Mouse (Mus musculus) neural tube, embryonic 11.5 days (tissue): ENCODE data around the gene Tgds. TPM values are rescaled to one million over a fixed set of nuclear protein-coding genes. Genes with fewer than 3 reads are reported as not detected.

Experiments
- ATAC-seq: fragments of 200-750 bp; cut with Nextera tagmentation; 2 replicates; pipeline ENCODE4 v1.8.0; 2017; ENCODE audit warnings: moderate number of reproducible peaks, mild to moderate bottlenecking, moderate TSS enrichment, moderate library complexity; ENCODE audit not compliant: insufficient read depth, low FRiP score, low TSS enrichment
- DNase-seq: peaks from one replicate; pipeline ENCODE4 v3.0.0-alpha.2; 2015; ENCODE audit warnings: low spot score
- H3K27ac ChIP-seq: fragments of 300-500 bp; sonication (generic); 2 replicates; pipeline ENCODE4 v1.5.1; 2014; ENCODE audit warnings: low read depth, mild to moderate bottlenecking, low read length
- H3K27me3 ChIP-seq: fragments of 300-500 bp; sonication (generic); 2 replicates; pipeline ENCODE4 v1.6.1; 2014; ENCODE audit warnings: mild to moderate bottlenecking, low read length, mixed read lengths; ENCODE audit not compliant: control insufficient read depth, insufficient read depth
- H3K36me3 ChIP-seq: fragments of 300-500 bp; sonication (generic); 2 replicates; pipeline ENCODE4 v1.6.1; 2014; ENCODE audit warnings: mild to moderate bottlenecking, low read length, moderate library complexity, mixed read lengths; ENCODE audit not compliant: control insufficient read depth, insufficient read depth
- H3K4me1 ChIP-seq: fragments of 300-500 bp; sonication (generic); 2 replicates; pipeline ENCODE4 v1.6.1; 2014; ENCODE audit warnings: low read length, mixed read lengths; ENCODE audit not compliant: control insufficient read depth, insufficient read depth
- H3K4me2 ChIP-seq: fragments of 300-500 bp; sonication (generic); 2 replicates; pipeline ENCODE4 v1.6.1; 2014; ENCODE audit warnings: low read depth, mild to moderate bottlenecking, moderate library complexity
- H3K4me3 ChIP-seq: fragments of 300-500 bp; sonication (generic); 2 replicates; pipeline ENCODE4 v1.5.1; 2014; ENCODE audit warnings: low read depth, low read length
- H3K9ac ChIP-seq: fragments of 300-500 bp; sonication (generic); 2 replicates; pipeline ENCODE4 v1.6.1; 2014; ENCODE audit warnings: mild to moderate bottlenecking, low read length
- H3K9me3 ChIP-seq: fragments of 300-500 bp; sonication (generic); 2 replicates; pipeline ENCODE4 v1.6.1; 2016; ENCODE audit warnings: low read length; ENCODE audit not compliant: control insufficient read depth
- WGBS: fragments of 180-500 bp; shearing (Covaris S2); extraction: QIAGEN DNeasy Blood & Tissue Kit; methylation state at CpG from one replicate; pipeline ENCODE4 v1.1.7; 2014; 5-methylcytosine and 5-hydroxymethylcytosine counted together
- polyA plus RNA-seq: library from polyadenylated mRNA; unstranded; fragments of >200 nt; fragmentation: Nextera tagmentation; extraction: Ambion mirVana; gene quantifications from 2 replicates; pipeline ENCODE4 v1.2.1, GENCODE M21; 2014

Gene Tgds
- polyA plus RNA-seq = 30.9 and 31.2 TPM in 2 replicates

GRCm38 (mm10) chr14:118132642-118132977 is at the start of gene Tgds:
Gene Tgds (minus strand): TSS chr14:118132755.
- peak; percentile 100 for DNase-seq
- Histone ChIP-seq H3K4me1 (peaks cover 5% of the 10 kb centered on the region; the same call in 1 of the 2 replicates), H3K27ac (no peak within 1 kb of the TSS), H3K9ac (peak within 1 kb of the TSS; percentile 61), H3K36me3 (peaks cover 2% of the 10 kb centered on the region; the same call in 1 of the 2 replicates), H3K4me3 (peak within 1 kb of the TSS; percentile 67), H3K9me3 (no peaks in the 10 kb centered on the region), H3K27me3 (no peaks in the 10 kb centered on the region), H3K4me2 (peak within 1 kb of the TSS; percentile 84)
- WGBS = under 1% methylated on average over 28 of the region's 28 CpGs
- peak; percentile 51 for ATAC-seq

GRCm38 (mm10) chr14:118180711-118181177 is 48.2 kb upstream of the Tgds start:
- H3K27ac ChIP-seq = peak overlapping the region; percentile 78; the same call in 1 of the 2 replicates
- no peaks in the 10 kb centered on the region for H3K9me3 ChIP-seq
- H3K9ac ChIP-seq = peak overlapping the region; percentile 66
- WGBS = 2% methylated on average over 10 of the region's 10 CpGs
- no peaks in the 10 kb centered on the region for H3K27me3 ChIP-seq
- H3K4me2 ChIP-seq = peak overlapping the region; percentile 79
- peak overlapping the region; percentile 42 for H3K4me3 ChIP-seq
- no peaks in the 10 kb centered on the region for H3K36me3 ChIP-seq
- ATAC-seq (peak; percentile 86), DNase-seq (peak; percentile 63)
- no peaks in the 10 kb centered on the region for H3K4me1 ChIP-seq

GRCm38 (mm10) chr14:118180117-118180557 is 47.6 kb upstream of the Tgds start:
- no peaks in the 10 kb centered on the region for H3K36me3 ChIP-seq
- no peaks in the 10 kb centered on the region for H3K4me1 ChIP-seq
- under 1% methylated on average over 20 of the region's 20 CpGs for WGBS
- peak overlapping the region; percentile 78 for H3K27ac ChIP-seq
- ATAC-seq = peak; percentile 90
- no peaks in the 10 kb centered on the region for H3K9me3 ChIP-seq
- DNase-seq = peak; percentile 78
- H3K4me2 ChIP-seq = peak overlapping the region; percentile 79
- peak overlapping the region; percentile 66 for H3K9ac ChIP-seq
- H3K4me3 ChIP-seq = peak overlapping the region; percentile 42
- H3K27me3 ChIP-seq = no peaks in the 10 kb centered on the region

- DNase-seq (no peak), ATAC-seq (no peak)
- Histone ChIP-seq H3K36me3 (no peaks in the 10 kb centered on the region), H3K4me2 (peak overlapping the region; percentile 79), H3K9me3 (no peaks in the 10 kb centered on the region), H3K9ac (peak overlapping the region; percentile 66), H3K4me1 (no peaks in the 10 kb centered on the region), H3K4me3 (peak overlapping the region; percentile 42), H3K27me3 (no peaks in the 10 kb centered on the region), H3K27ac (peak overlapping the region; percentile 78)
- 40% methylated on average over 7 of the region's 7 CpGs for WGBS
These were observed 47.1 kb upstream of the Tgds start for GRCm38 (mm10) chr14:118179701-118180100.

GRCm38 (mm10) chr14:118179251-118179650 is 46.7 kb upstream of the Tgds start:
- H3K4me2 ChIP-seq = no peak overlapping the region
- 71% methylated on average over 1 of the region's 1 CpGs for WGBS

GRCm38 (mm10) chr14:118175694-118176085 is 43.1 kb upstream of the Tgds start:
- ATAC-seq (no peak), DNase-seq (no peak)
- no peak overlapping the region for H3K4me3 ChIP-seq
- no peak overlapping the region for H3K4me2 ChIP-seq
- no peaks in the 10 kb centered on the region for H3K36me3 ChIP-seq
- H3K9me3 ChIP-seq = no peaks in the 10 kb centered on the region
- no peak overlapping the region for H3K9ac ChIP-seq
- no peaks in the 10 kb centered on the region for H3K4me1 ChIP-seq
- no peaks in the 10 kb centered on the region for H3K27me3 ChIP-seq
- WGBS = 91% methylated on average over 12 of the region's 12 CpGs
- H3K27ac ChIP-seq = no peak overlapping the region

More at GRCm38 (mm10) chr14:118179251-118179650, 46.7 kb upstream of the Tgds start:
- DNase-seq = no peak
- no peak for ATAC-seq
- no peak overlapping the region for H3K4me3 ChIP-seq
- no peaks in the 10 kb centered on the region for H3K4me1 ChIP-seq
- H3K9ac ChIP-seq = no peak overlapping the region
- H3K9me3 ChIP-seq = no peaks in the 10 kb centered on the region
- no peak overlapping the region for H3K27ac ChIP-seq
- no peaks in the 10 kb centered on the region for H3K27me3 ChIP-seq
- H3K36me3 ChIP-seq = no peaks in the 10 kb centered on the region

- Histone ChIP-seq H3K36me3 (no peaks in the 10 kb centered on the region), H3K9ac (no peak overlapping the region), H3K4me3 (no peak overlapping the region), H3K27me3 (no peaks in the 10 kb centered on the region), H3K27ac (no peak overlapping the region), H3K9me3 (no peaks in the 10 kb centered on the region), H3K4me1 (no peaks in the 10 kb centered on the region), H3K4me2 (no peak overlapping the region)
- WGBS = 79% methylated on average over 30 of the region's 30 CpGs
- ATAC-seq = no peak
- no peak for DNase-seq
These were observed 42.6 kb upstream of the Tgds start for GRCm38 (mm10) chr14:118175071-118175693.

GRCm38 (mm10) chr14:118173590-118174203 is 41.1 kb upstream of the Tgds start:
- no peak overlapping the region for H3K4me3 ChIP-seq
- no peaks in the 10 kb centered on the region for H3K36me3 ChIP-seq
- no peak overlapping the region for H3K9ac ChIP-seq
- no peaks in the 10 kb centered on the region for H3K9me3 ChIP-seq
- WGBS = 75% methylated on average over 11 of the region's 11 CpGs
- DNase-seq (no peak), ATAC-seq (no peak)
- H3K27me3 ChIP-seq = no peaks in the 10 kb centered on the region
- H3K27ac ChIP-seq = no peak overlapping the region
- H3K4me2 ChIP-seq = no peak overlapping the region
- H3K4me1 ChIP-seq = no peaks in the 10 kb centered on the region

GRCm38 (mm10) chr14:118168776-118169175 is 36.2 kb upstream of the Tgds start:
- Histone ChIP-seq H3K9ac (no peak overlapping the region), H3K27ac (no peak overlapping the region), H3K27me3 (no peaks in the 10 kb centered on the region), H3K4me3 (no peak overlapping the region), H3K4me1 (no peaks in the 10 kb centered on the region), H3K36me3 (no peaks in the 10 kb centered on the region), H3K4me2 (no peak overlapping the region), H3K9me3 (no peaks in the 10 kb centered on the region)
- DNase-seq (no peak), ATAC-seq (no peak)
- WGBS = 96% methylated on average over 4 of the region's 4 CpGs
